Mouse (Mus musculus): ENCODE measurements at regions not wholly inside any gene's neighbourhood (a gene's known extent, or its start where the extent isn't known, plus 50 kb on each side); places are given as distances from the start of the nearest gene placed in this dataset.

GRCm38 (mm10) chr8:92065554-92066239 lies 263.8 kb upstream of the Irx3 start:
- no peak for DNase-seq (ENCODE audit: low spot score in 2 of 2)

- DNase-seq (ENCODE audit: low spot score in 2 of 2) = no peak
Observed at GRCm38 (mm10) chr8:92064971-92065370, 263.1 kb upstream of the Irx3 start.

GRCm38 (mm10) chr8:92064175-92064821 lies 262.4 kb upstream of the Irx3 start:
- DNase-seq (ENCODE audit: low spot score in 2 of 2) = no peak

- no peak for DNase-seq (ENCODE audit: low spot score in 2 of 2)
Observed at GRCm38 (mm10) chr8:92063333-92063732, 261.5 kb upstream of the Irx3 start.

GRCm38 (mm10) chr8:92059471-92059870 lies 257.6 kb upstream of the Irx3 start:
- no peak for DNase-seq (ENCODE audit: low spot score in 2 of 2)

GRCm38 (mm10) chr8:92058953-92059352 lies 257.1 kb upstream of the Irx3 start:
- DNase-seq (ENCODE audit: low spot score in 2 of 2) = no peak

- no peak for DNase-seq (ENCODE audit: low spot score in 2 of 2)
Observed at GRCm38 (mm10) chr8:92057857-92058256, 256.0 kb upstream of the Irx3 start.

- no peak for DNase-seq (ENCODE audit: low spot score in 2 of 2)
Observed at GRCm38 (mm10) chr8:92055590-92055989, 253.7 kb upstream of the Irx3 start.

- peak in 1 of 2 experiments; percentile 4 for DNase-seq (ENCODE audit: low spot score in 2 of 2)
Observed at GRCm38 (mm10) chr8:92044695-92045094, 242.8 kb upstream of the Irx3 start.

- DNase-seq (ENCODE audit: low spot score in 2 of 2) = no peak
Observed at GRCm38 (mm10) chr8:92042951-92043350, 241.1 kb upstream of the Irx3 start.

- no peak for DNase-seq (ENCODE audit: low spot score in 2 of 2)
Observed at GRCm38 (mm10) chr8:92029954-92030353, 228.1 kb upstream of the Irx3 start.

- DNase-seq (ENCODE audit: low spot score in 2 of 2) = no peak
Observed at GRCm38 (mm10) chr8:92029516-92029915, 227.6 kb upstream of the Irx3 start.

- DNase-seq (ENCODE audit: low spot score in 2 of 2) = no peak
Observed at GRCm38 (mm10) chr8:92028308-92028707, 226.4 kb upstream of the Irx3 start.

GRCm38 (mm10) chr8:92024133-92024532 lies 222.3 kb upstream of the Irx3 start:
- no peak for DNase-seq (ENCODE audit: low spot score in 2 of 2)

- no peak for DNase-seq (ENCODE audit: low spot score in 2 of 2)
Observed at GRCm38 (mm10) chr8:92021521-92021920, 219.7 kb upstream of the Irx3 start.

- no peak for DNase-seq (ENCODE audit: low spot score in 2 of 2)
Observed at GRCm38 (mm10) chr8:92014704-92015103, 212.8 kb upstream of the Irx3 start.

GRCm38 (mm10) chr8:92013183-92013582 lies 211.3 kb upstream of the Irx3 start:
- DNase-seq (ENCODE audit: low spot score in 2 of 2) = no peak

- no peak for DNase-seq (ENCODE audit: low spot score in 2 of 2)
Observed at GRCm38 (mm10) chr8:92010412-92010811, 208.5 kb upstream of the Irx3 start.

GRCm38 (mm10) chr8:92008616-92009610 lies 207.0 kb upstream of the Irx3 start:
- DNase-seq (ENCODE audit: low spot score in 2 of 2) = no peak

- no peak for DNase-seq (ENCODE audit: low spot score in 2 of 2)
Observed at GRCm38 (mm10) chr8:92005091-92005490, 203.2 kb upstream of the Irx3 start.

- no peak for DNase-seq (ENCODE audit: low spot score in 2 of 2)
Observed at GRCm38 (mm10) chr8:92004532-92004931, 202.7 kb upstream of the Irx3 start.

- DNase-seq (ENCODE audit: low spot score in 2 of 2) = no peak
Observed at GRCm38 (mm10) chr8:92000368-92000767, 198.5 kb upstream of the Irx3 start.

Measured in natural killer cell, adult 2 months (primary cell).